Mouse (Mus musculus) left cerebral cortex, adult 18-20 months (tissue): Measurements from ENCODE around the gene Ugp2. TPM values are rescaled to one million over a fixed set of nuclear protein-coding genes. Genes with fewer than 3 reads are reported as not detected.

Experiments
- DNase-seq, 2 experiments: peaks; one replicate each; pipeline ENCODE4 v3.0.0; 2021 to 2022; ENCODE audit warnings: low spot score in 2 of 2, mixed read lengths in 1 of 2
- long read RNA-seq, 2 experiments: library from polyadenylated mRNA; stranded (forward); transcript quantifications; one replicate each; pipeline ENCODE4 v2.0.0; 2021
- total RNA-seq, 2 experiments: library from RNA; stranded (reverse); gene quantifications; 2 replicates each; pipeline ENCODE4 v1.2.3; 2021

Gene Ugp2
- 10 to 100 TPM; 76.7 to 79.5 TPM for total RNA-seq
- long read RNA-seq, experiment 1, transcript Ugp2-202 (10 exons, 2,683 nt): major isoform, 79 of 159 reads
- long read RNA-seq, experiment 1, transcript Ugp2-201 (10 exons, 2,044 nt): minor isoform, 70 of 159 reads
- long read RNA-seq, experiment 1, partial matches to known transcripts: 7 of 159 reads
- long read RNA-seq, experiment 1, other reads (novel, unspliced or antisense): 3 of 159 reads
- long read RNA-seq, experiment 2, transcript Ugp2-201 (10 exons, 2,044 nt): major isoform, 52 of 106 reads
- long read RNA-seq, experiment 2, transcript Ugp2-202 (10 exons, 2,683 nt): minor isoform, 50 of 106 reads
- long read RNA-seq, experiment 2, partial matches to known transcripts: 3 of 106 reads
- long read RNA-seq, experiment 2, other reads (novel, unspliced or antisense): 1 of 106 reads

DNA sequence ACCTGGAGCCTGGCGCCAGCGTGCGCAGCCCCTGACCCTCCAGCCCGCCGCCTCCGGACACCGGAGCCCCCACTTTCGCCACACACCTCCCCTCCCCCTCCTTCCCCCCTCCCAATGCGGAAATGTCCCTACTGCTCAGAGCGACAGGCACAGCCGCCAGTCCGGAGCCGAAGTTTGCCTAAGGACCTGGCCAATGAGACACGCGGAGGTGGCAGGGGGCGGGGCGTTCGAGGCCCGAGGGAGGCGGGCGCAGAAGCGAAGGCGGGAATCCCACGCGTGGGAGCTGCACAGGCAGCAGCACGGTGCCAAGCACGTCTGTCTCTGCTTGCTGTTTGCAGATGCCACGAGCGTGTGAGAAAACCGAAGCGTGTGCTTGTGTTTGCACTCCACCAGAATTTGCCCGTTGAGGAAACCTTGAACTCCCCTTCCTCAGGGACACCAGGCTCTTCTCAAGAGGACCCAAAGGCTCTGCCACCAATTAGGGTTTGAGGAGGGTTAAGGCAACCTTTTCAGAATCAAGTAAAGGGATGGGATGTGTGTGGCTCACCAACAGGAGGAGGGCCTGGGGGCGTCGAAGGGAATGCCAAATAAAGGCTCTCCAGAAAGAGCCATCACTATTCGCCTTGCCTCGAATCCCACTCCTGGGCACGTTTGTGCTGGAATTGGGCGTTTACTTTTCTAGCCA, at the start of gene Ugp2:
Gene Ugp2 (minus strand): TSS at position 80 of the 685 bp plus-strand sequence.
- DNase-seq: peak; percentile 98 to 99

DNA sequence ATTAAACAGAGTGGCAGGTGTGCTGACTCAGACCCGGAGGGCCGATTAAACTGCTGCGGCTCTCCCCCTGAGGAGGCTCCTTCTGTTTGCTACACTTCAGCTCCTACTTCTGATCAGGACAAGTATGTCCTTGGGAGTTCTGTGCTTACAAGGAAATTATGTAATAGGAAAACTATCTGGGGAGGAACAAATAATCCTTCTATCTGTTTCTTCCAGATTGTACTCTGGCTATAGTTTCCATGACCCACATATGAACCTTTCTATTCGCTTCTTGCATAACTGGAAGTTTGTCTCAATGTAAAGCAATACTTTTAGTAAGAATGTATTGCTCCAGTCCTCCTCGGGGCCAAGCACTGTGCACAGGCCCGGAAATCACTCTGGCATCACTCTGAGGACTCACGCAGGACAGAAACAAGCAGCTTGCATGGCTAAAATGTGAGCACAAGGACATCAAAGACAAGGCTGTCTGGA, 43.9 kb upstream of the Ugp2 start:
- no peak for DNase-seq

DNA sequence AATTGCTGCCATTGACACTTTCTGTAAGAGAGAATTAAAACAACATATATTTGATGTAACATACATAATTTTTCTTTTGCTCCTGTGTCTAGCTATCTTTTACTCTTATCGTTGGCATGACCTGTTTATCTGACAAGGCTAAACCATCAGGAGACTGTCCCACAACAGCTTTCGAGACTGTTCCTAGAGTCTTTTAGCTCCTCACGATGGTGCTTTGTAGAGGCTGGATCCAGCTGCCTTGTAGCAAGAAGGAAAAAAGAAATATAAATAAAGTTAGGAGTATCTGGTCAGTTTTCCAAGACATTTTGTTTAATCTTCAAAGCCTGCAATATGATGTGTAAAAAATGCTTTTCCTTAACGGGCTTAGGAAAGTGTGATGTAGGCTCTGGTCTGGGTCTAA, 35.7 kb upstream of the Ugp2 start:
- DNase-seq: no peak

DNA sequence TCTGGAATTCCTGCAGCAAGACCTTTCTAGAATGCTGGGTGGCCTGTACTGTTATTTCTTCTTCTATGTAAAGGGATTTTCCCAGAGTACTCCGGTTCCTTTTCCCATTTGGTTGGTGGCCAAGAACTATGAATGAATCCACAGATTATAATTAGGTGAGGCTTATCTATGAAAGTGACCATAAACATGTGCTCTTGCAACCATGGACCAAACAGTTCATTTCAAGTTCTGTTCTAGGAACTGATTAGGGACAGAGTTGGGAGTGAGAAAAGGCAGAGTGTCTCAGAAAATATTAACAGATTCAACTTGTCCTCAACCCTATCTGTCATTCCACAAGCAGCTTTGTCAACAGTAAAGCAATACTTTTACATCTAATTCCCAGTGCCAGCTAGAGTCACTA, 35.1 kb upstream of the Ugp2 start:
- no peak for DNase-seq

DNA sequence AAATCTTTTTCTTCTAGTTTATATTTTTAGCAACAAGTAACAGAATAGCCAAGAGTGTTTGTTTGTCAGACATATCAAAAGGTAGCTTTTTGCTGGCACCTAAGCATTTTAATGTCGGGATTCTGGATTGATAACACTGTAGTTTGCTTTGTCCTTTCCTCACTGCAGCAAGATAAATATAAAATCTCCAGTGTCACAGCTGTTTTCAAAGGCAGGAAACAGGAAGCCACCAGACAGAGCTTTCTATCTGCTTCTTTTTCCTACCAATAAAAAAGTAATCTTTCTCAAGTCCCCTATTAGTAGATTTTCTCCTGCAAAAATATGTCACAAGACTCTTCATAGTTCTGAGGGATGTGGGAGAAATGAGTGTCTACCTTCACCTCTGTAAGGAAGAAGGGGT, 32.9 kb upstream of the Ugp2 start:
- DNase-seq: no peak

DNA sequence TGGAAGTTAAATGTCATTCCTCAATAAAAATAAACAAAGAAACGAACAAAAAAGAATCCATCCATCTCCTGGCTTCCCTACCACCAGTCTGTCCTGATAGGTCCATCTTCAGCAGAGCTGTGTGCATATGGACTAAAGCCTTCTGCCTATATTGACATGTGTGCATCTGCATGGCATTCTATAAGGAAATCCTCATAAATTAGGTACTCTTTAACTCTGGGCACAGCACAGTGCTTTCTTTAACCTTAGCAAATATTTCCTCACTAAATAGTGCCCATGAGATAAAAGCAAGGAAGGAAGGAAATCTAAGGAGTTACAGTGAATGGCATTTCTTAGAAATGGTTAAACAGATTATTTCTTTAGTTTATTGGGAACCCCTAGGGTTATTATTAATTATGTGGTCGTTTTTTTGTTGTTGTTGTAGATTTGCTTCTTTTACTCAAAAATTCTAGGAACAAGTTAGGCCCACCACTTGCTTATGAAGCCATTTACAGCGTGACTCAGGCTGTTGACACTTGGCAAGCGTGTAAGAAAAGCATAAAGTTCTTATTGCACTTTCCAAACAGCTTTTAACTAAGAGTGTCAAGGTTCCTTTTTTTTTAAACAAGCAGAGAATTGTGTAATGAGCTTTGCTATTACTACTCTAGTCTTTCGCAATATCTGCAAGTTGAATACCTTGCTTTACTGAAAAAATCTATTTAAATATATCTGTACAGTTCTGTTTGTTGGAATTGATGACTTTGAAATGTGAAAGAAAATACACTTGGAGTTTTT, 31.7 kb upstream of the Ugp2 start:
- no peak for DNase-seq

DNA sequence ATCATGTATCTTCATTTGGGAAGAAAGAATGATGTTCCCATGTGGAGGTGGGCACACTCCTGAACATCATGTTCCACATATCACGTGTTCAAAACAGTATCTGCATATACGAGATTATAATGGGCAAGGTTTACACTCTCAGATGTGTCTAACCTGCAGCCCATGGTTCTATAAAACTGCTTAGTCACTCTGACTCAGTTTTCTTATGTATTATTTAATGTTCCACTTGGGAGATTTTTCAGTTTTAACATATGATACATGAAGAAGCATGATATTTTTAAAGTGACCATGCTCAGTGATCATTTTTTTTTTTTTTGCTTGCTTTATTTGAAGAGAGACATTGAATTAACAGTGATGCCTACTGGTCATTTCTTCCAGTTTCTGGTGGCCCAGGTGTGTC, 30.2 kb upstream of the Ugp2 start:
- DNase-seq: no peak

DNA sequence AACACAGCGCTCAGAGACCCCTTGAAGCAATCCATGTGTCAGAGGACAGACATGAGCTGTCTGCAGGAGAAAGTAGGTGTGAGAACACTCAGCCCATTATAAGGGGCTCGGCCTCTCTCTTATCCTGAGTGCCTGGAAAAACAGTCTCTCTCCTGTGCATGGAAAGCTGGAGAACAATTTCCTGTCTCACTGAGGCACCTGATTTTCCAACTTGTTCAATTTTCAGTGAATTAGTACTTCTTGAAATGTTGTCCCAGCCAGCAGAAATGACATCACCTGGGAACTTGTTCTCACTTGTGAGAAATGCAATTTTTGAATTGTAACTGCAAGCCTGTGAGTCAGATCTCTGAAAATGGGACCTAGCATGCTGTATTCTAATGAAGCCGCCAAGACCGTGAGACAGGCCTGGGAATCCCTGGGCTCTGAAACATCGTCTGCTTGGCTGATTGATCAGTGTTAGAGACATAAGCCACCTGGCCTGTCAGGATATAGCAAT, 28.2 kb upstream of the Ugp2 start:
- DNase-seq: no peak

DNA sequence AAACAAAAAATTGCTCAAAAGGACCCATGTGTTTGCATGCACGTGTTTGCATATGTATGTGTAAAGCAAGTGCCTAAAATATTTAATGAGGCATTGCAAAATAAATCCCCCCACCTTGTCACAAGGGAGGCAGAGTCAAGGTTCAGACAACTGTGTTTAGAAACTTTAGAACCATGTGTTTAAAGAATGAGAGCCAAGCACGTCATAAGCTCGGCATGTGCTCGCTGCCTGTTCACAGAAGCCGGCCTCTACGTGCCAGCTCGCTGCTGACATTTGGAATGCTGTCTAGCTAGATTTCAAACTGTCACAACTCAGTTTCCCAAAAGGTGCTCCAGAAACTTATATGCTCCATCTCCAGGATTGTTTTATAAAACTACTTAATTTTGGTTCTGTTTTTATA, 27.5 kb upstream of the Ugp2 start:
- no peak for DNase-seq

DNA sequence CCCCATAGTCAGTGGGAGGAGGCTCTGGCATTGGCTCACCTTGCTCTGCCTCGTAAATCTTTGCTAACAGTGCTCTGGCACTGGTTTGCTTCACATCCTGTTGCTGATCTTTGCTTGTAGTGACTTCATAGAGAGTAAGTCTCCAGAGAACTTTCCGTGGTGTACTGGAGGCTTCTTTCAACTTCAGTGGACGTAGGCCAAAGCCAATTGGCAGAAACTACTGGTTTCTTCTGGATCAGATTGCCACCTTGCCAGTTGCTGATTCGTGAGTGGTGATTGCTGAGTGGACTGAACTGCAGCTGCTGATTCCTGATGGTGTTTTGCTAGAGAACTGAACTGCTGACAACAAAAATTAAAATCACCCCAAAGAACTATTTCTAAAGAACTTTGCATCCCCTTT, 15.8 kb upstream of the Ugp2 start:
- no peak for DNase-seq

DNA sequence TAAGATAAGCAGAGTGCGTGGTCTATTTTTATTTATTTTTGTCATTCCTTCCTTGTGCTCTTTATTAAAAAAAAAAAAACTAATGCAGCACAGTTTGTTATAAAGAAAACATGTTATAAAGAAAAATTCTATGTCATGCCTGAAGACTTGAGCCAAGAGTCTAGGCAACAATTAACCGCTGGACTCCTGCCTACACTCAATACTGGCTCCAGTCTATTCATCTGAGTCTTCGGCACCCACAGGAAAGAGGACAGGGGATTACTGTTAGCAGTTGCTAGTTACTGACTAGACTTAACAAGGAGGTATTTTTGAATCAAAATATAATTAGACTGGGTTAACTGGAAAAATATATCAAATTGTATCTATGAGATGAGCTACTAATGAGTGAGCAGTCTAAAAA, 3.1 kb upstream of the Ugp2 start:
- DNase-seq: no peak

DNA sequence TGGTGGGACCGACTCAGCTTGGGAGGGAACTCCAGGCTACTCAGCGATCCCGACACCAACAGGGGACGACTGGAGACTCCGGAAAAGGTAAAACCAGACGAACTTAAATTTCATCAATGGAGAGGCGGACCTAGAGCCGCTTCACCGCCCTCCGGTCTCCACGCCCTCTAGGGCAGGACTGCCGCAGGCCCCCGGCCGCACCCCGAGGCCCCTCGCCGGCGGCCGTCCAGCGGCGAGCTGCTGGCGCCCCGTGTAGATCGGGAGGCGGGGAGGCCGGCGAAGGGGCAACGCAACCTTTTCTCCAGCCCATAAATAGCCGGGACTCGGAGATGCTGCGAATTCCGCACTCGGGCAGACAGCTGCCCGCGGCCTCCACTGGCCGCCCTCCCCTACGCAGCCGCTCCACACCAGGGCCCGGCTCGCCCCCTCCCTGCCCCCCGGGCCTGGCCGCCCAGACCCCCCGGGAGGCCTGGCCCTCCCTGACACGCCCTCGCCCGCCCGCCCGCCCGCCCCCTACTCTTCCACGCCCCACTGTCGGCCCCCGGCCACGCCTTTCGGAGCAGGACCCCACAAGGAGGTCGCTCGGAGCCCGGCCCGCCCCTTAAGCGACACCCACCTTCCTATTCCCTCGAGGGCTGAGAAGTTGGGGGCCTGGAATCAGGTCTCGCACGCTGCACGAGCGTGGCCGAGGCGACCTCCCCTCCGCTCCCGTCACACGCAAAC, 441 bp downstream of the Ugp2 start:
- DNase-seq: peak; percentile 48 to 50

DNA sequence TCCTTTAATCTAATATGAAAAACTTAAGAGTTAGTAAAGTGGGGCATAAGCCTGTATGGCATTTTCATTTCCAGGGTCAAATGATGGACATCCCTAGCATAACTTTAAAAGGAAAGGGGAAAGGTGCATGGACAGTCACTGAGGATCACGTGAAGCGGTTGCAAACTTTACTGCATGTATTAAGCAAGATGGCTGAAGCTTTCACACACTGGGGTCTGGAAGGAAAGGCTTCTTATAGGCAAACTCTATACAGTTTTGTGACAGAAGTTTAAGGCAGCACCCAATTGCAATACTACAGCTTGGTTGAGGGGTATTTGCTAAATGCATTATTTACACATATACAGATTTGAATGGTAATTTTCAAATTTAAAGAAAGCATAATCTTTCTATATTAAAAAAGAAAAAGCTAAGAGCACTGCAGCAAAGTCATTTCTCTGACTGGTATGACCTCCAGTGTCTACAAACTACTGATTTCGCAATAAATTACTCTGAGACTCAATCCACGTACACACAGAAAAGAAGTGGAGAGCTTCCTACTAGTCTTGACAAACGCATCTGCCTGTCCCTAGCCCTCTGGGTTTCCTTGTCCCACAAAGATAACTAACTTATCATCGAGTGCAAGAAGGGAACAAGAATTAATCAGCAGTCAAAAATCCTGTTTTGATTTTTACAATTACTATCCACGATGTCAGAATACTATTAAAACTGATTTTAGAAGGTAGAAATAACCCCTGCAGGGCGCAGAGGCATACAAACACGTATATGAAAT, 1.6 kb downstream of the Ugp2 start:
- DNase-seq: no peak

DNA sequence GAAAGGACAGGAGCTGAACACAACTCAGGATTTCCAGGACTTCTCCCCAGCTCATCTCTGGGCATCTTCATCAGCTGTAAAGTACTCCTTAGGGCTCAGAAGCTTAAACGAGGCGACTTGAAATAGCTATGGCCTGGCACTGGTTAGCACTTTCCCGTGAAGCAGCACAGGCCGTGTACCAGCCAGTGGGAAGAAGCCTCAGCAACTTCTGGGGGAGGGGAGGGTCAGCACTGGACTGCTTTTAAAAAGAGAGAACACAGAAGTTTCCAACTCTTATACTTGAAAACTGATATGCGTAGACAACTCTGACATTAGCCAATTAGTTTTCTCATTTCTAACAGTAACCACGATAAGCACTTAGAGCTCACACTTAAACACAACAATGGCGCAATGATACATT, 2.5 kb downstream of the Ugp2 start:
- DNase-seq: no peak

DNA sequence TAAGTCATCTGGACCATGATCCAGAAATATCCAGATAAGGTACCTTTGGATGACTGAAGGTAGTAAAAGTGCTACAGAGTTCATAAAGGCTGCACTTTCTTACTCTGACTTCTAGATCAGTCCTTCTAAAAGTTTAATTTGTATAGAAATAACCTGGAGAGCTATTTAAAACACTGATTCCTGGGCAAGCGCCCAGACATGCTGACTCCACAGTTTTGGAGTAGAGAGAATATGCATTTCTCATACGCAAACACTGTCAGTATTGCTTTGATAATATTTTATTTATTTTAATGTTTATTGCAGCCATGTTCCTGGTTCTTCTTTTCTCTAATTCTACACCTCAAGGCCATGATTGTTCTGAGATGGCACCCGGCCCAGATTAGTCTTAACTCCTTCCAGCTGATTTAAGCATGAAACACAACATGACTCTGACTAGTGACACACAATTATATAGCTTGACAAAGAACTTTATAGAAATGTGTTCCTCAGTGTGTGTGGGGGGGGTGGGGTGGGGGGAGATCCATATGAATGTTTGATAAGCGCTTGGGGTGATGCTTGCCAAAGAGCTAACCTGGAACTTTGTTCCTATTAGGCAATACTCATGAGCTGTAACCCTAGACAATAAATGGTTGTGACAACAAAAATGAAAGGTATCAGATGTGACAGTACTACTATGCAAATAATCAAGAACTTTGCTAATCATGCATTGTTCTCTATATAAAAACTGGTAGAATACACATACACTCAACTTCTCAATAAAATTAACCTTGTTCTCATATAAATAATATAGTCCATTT, 7.7 kb downstream of the Ugp2 start:
- no peak for DNase-seq

DNA sequence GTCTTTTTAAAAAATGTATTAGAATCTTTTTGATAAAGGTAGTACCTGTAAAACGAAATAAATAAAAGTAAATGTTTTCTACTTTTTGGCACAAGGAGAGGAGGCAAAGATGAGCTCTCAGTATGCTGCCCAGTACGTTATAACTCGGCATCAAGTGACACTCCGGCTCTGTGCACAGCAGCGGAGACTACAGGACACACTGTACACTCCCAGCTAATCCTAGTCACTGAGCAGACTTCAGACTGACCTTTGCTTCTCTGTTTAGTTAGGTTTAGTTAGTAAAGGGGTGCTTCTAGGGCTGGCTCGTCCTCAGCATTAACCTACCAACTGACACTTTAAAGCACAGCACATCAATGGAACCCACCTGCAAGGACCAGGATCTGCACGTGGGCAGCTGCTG, 19.7 kb downstream of the Ugp2 start:
- DNase-seq: no peak

DNA sequence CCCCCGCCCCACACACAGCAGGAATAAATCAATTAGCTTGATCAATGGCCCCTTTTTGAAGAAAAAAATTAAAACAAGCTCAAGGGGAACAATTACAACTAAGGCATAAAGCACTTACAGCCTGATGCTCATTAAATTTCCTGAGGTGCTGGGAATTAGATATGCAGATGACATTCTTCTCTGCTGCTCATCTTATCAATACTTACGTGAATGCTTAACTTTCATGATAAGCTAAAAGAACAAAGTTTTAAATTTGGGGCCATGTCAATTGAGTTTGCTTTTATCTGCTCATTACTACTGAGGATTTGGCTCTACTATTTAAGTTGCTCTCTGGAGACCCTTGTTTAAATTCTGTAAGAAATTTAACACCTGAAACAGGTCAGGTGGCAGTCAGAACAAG, 22.1 kb downstream of the Ugp2 start:
- DNase-seq: no peak

DNA sequence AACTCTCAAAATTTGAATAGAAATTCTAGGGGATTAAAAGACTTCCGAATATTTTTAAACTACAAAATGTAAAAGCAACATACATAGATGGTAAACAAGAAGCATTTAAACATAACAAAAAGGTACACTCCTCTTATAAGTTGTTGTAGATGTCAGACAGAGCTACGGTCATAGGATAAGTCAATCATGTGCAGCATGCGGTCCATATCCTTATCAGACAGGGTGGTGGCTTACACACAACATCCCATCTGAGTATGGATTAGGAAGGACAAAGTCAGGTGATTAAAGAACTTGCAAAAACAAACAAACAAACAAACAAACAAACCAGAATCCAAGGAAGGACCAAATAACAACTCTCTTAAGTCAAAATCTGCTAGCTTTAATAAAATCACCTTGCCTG, 25.0 kb downstream of the Ugp2 start:
- DNase-seq: no peak

DNA sequence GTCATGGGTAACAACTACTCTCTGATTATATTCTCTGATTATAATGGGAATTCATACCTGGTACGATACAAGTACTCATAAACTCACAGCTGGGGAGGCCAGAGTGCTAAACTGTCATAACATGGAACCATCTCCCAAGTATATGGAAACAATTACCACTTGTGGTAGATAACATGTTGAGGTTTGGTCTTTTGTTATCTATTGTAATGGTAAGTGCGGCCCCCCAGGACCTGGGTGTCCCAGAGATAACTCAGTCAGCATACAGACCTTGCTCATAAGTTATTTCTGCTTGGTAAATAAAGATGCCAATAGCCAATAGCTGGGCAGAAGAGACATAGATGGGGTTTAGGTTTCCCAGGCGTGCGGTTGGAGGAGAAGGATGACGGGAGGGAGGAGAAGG, 27.5 kb downstream of the Ugp2 start:
- no peak for DNase-seq
